Mouse (Mus musculus) MEL (cell line): ENCODE data around the gene Snx18. TPM values are rescaled to one million over a fixed set of nuclear protein-coding genes. Genes with fewer than 3 reads are reported as not detected.

Source experiments
- DNase-seq: peaks from one replicate; pipeline ENCODE4 v3.0.0; 2011; ENCODE audit warnings: low read depth, low spot score
- H3K27ac ChIP-seq: 2 replicates; pipeline ENCODE4 v1.5.1; 2012; ENCODE audit warnings: low read depth, mild to moderate bottlenecking, control low read depth, low read length, moderate library complexity; ENCODE audit not compliant: control insufficient read depth
- H3K27me3 ChIP-seq, 2 experiments: fragments of 150-350 bp in 1 of 2; sonication (generic) in 1 of 2; 2 replicates each; pipeline ENCODE4 v1.6.1; 2012; ENCODE audit warnings: low read length in 2 of 2, mild to moderate bottlenecking in 2 of 2, improper control_type of control experiment in 1 of 2, moderate library complexity in 1 of 2; ENCODE audit not compliant: insufficient read depth in 2 of 2, control insufficient read depth in 1 of 2
- H3K36me3 ChIP-seq, 2 experiments: 2 replicates each; pipeline ENCODE4 v1.6.1; 2012 to 2014; ENCODE audit warnings: low read length in 2 of 2, improper control_type of control experiment in 1 of 2, inconsistent platforms in 1 of 2, mild to moderate bottlenecking in 1 of 2; ENCODE audit not compliant: insufficient read depth in 2 of 2, control insufficient read depth in 1 of 2
- H3K4me1 ChIP-seq, 2 experiments: fragments of 150-350 bp in 1 of 2; sonication (generic) in 1 of 2; 2 replicates each; pipeline ENCODE4 v1.6.1; 2012; ENCODE audit warnings: low read length in 2 of 2, improper control_type of control experiment in 1 of 2, mild to moderate bottlenecking in 1 of 2; ENCODE audit not compliant: insufficient read depth in 2 of 2, control insufficient read depth in 1 of 2
- H3K4me3 ChIP-seq, 2 experiments: fragments of 150-350 bp in 1 of 2; sonication (generic) in 1 of 2; 2 replicates each; pipeline ENCODE4 v1.5.1; 2012; ENCODE audit warnings: low read depth in 2 of 2, low read length in 2 of 2, mild to moderate bottlenecking in 2 of 2, moderate library complexity in 2 of 2, control low read depth in 1 of 2, improper control_type of control experiment in 1 of 2; ENCODE audit not compliant: control insufficient read depth in 1 of 2, insufficient read depth in 1 of 2
- H3K79me2 ChIP-seq: 2 replicates; pipeline ENCODE4 v1.6.1; 2012; ENCODE audit warnings: mild to moderate bottlenecking, low read length, moderate library complexity; ENCODE audit not compliant: control insufficient read depth, poor library complexity, insufficient read depth
- H3K9ac ChIP-seq: 2 replicates; pipeline ENCODE4 v1.6.1; 2012; ENCODE audit warnings: low read depth, mild to moderate bottlenecking, control low read depth, low read length, moderate library complexity; ENCODE audit not compliant: control insufficient read depth, poor library complexity, severe bottlenecking
- H3K9me3 ChIP-seq: fragments of 150-350 bp; sonication (generic); replicated peaks from 2 replicates; pipeline ENCODE4 v1.6.1; 2012; ENCODE audit warnings: mild to moderate bottlenecking, low read length, improper control_type of control experiment, moderate library complexity; ENCODE audit not compliant: insufficient read depth
- BHLHE40 ChIP-seq: IDR thresholded peaks from 2 replicates; pipeline ENCODE4 v1.6.1; 2012; ENCODE audit warnings: low read depth, mild to moderate bottlenecking, inconsistent platforms, low read length, improper control_type of control experiment, borderline replicate concordance
- CHD1 ChIP-seq: IDR thresholded peaks from 2 replicates; pipeline ENCODE4 v1.6.1; 2012; ENCODE audit warnings: low read depth, mild to moderate bottlenecking, inconsistent platforms, low read length, improper control_type of control experiment
- E2F4 ChIP-seq: IDR thresholded peaks from 2 replicates; pipeline ENCODE4 v1.6.1; 2011; ENCODE audit warnings: low read depth, low read length, improper control_type of control experiment, borderline replicate concordance
- ELF1 ChIP-seq: IDR thresholded peaks from 2 replicates; pipeline ENCODE4 v1.6.1; 2014; ENCODE audit warnings: low read depth, mild to moderate bottlenecking, inconsistent platforms, low read length, improper control_type of control experiment, moderate library complexity
- ETS1 ChIP-seq: IDR thresholded peaks from 2 replicates; pipeline ENCODE4 v1.6.1; 2012; ENCODE audit warnings: low read depth, mild to moderate bottlenecking, inconsistent platforms, low read length, improper control_type of control experiment, moderate library complexity
- GABPA ChIP-seq: IDR thresholded peaks from 2 replicates; pipeline ENCODE4 v1.6.1; 2012; ENCODE audit warnings: low read depth, mild to moderate bottlenecking, inconsistent platforms, low read length, improper control_type of control experiment, moderate library complexity
- HCFC1 ChIP-seq: IDR thresholded peaks from 2 replicates; pipeline ENCODE4 v1.6.1; 2012; ENCODE audit warnings: low read depth, mild to moderate bottlenecking, inconsistent platforms, low read length, improper control_type of control experiment, moderate library complexity
- JUND ChIP-seq: IDR thresholded peaks from 2 replicates; pipeline ENCODE4 v1.6.1; 2011; ENCODE audit warnings: low read depth, mild to moderate bottlenecking, improper control_type of control experiment, low read length
- MAZ ChIP-seq: IDR thresholded peaks from 2 replicates; pipeline ENCODE4 v1.6.1; 2012; ENCODE audit warnings: low read depth, mild to moderate bottlenecking, inconsistent platforms, low read length, improper control_type of control experiment
- MEF2A ChIP-seq: IDR thresholded peaks from 2 replicates; pipeline ENCODE4 v1.6.1; 2014; ENCODE audit warnings: low read depth, mild to moderate bottlenecking, inconsistent platforms, low read length, improper control_type of control experiment; ENCODE audit not compliant: poor library complexity, insufficient replicate concordance, severe bottlenecking; ENCODE audit errors: extremely low read depth
- MYC ChIP-seq: IDR thresholded peaks from 2 replicates; pipeline ENCODE4 v1.6.1; 2011; ENCODE audit warnings: low read depth, mild to moderate bottlenecking, low read length, improper control_type of control experiment, moderate library complexity
- NELFE ChIP-seq: IDR thresholded peaks from 2 replicates; pipeline ENCODE4 v1.6.1; 2011; ENCODE audit warnings: low read depth, low read length, improper control_type of control experiment
- SMC3 ChIP-seq: IDR thresholded peaks from 2 replicates; pipeline ENCODE4 v1.6.1; 2011; ENCODE audit warnings: low read depth, low read length, improper control_type of control experiment
- TAL1 ChIP-seq: IDR thresholded peaks from 2 replicates; pipeline ENCODE4 v1.6.1; 2012; ENCODE audit warnings: mild to moderate bottlenecking, inconsistent platforms, low read length, moderate library complexity, mixed read lengths
- TBP ChIP-seq: IDR thresholded peaks from 2 replicates; pipeline ENCODE4 v1.8.0; 2011; ENCODE audit warnings: low read depth, low read length, improper control_type of control experiment
- TCF12 ChIP-seq: IDR thresholded peaks from 2 replicates; pipeline ENCODE4 v1.6.1; 2014; ENCODE audit warnings: low read depth, mild to moderate bottlenecking, inconsistent platforms, low read length, improper control_type of control experiment, moderate library complexity
- UBTF ChIP-seq: IDR thresholded peaks from 2 replicates; pipeline ENCODE4 v1.6.1; 2012; ENCODE audit warnings: low read depth, mild to moderate bottlenecking, inconsistent platforms, low read length, improper control_type of control experiment, moderate library complexity, borderline replicate concordance; ENCODE audit not compliant: insufficient read depth
- USF2 ChIP-seq, 2 experiments: IDR thresholded peaks; 2 replicates each; pipeline ENCODE4 v1.6.1; 2011 to 2012; ENCODE audit warnings: improper control_type of control experiment in 2 of 2, low read length in 2 of 2, borderline replicate concordance in 1 of 2, inconsistent platforms in 1 of 2, low read depth in 1 of 2, mild to moderate bottlenecking in 1 of 2; ENCODE audit not compliant: insufficient read depth in 1 of 2
- ZC3H11A ChIP-seq: IDR thresholded peaks from 2 replicates; pipeline ENCODE4 v1.6.1; 2012; ENCODE audit warnings: low read depth, mild to moderate bottlenecking, inconsistent platforms, low read length, improper control_type of control experiment
- ZNF384 ChIP-seq: IDR thresholded peaks from 2 replicates; pipeline ENCODE4 v1.6.1; 2012; ENCODE audit warnings: low read depth, mild to moderate bottlenecking, inconsistent platforms, low read length, improper control_type of control experiment
- polyA plus RNA-seq, 2 experiments: library from polyadenylated mRNA; stranded (reverse) in 1 of 2; unstranded in 1 of 2; fragments of >175 nt in 1 of 2; fragments of >200 nt in 1 of 2; gene quantifications; 2 replicates each; pipeline versions ENCODE4 v1.2.1 to v1.2.4; 2012; ENCODE audit warnings: low replicate concordance in 2 of 2, low read depth in 1 of 2; ENCODE audit not compliant: insufficient read length in 2 of 2, insufficient read depth in 1 of 2, missing spikeins in 1 of 2
- total RNA-seq: library from RNA; depleted of rRNA; stranded (reverse); fragments of 300-350 nt; gene quantifications from 2 replicates; pipeline ENCODE4 v1.2.3, GENCODE M21; 2012

Snx18 gene
- total and polyA plus RNA-seq, 3 experiments = 7.7 to 8.7 TPM; not detected in 1

DNA sequence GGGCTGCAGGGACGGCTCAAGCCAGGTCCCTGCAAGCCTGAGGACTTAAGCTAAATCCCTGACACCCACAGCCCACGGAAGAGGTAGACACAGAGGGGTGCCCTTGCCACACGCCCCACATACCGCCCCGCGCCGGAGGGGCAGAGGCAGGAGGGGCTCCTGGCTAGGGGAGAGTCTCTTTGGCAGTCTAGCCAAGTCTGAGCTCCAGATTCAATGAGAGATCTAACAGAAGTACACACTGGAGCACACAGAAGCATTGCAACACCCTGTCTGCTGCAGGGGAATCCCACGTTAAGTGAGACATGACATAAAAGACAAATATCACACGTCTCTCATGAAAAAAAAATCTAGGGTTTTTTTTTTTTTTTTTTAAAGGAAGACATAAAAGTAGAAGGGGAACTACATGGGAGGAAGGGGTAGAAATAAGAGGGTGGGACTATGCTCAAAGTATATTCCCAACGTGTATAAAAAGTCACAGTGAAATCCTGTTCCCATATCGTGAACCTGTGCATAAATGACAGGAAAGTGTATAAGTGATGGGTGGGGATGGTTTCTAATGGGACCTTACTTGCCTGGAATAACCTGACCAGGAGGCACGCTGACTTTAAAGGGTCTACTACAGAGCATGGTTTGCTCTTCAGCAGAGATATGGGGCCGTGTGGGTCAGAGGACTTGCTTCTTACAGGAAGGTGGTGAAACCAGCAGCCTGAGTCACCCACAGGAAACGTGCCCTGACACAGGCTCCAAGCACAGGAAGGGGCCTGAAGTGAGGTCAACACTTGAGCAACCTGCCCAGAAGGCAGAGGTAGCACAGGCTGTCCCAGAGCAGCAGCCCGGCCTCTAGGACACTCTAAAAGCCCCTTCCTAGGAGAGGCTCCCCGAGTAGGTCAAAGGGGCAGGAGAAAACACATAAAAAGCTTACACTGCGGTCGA is 17.6 kb downstream of the Snx18 start:
- no peaks in the 10 kb centered on the region for H3K36me3 ChIP-seq
- H3K79me2 ChIP-seq = peaks cover 16% of the 10 kb centered on the region
- no peak overlapping the region for H3K27ac ChIP-seq
- H3K9me3 ChIP-seq = no peaks in the 10 kb centered on the region
- no peak overlapping the region for H3K4me3 ChIP-seq
- H3K9ac ChIP-seq = no peak overlapping the region
- no peaks in the 10 kb centered on the region for H3K4me1 ChIP-seq
- DNase-seq = no peak
- H3K27me3 ChIP-seq = no peaks in the 10 kb centered on the region
- TF ChIP-seq HCFC1 (no peak), TCF12 (no peak), MEF2A (no peak), MAZ (no peak), JUND (no peak), CHD1 (no peak), MYC (no peak), UBTF (no peak), SMC3 (no peak), ETS1 (no peak)

DNA sequence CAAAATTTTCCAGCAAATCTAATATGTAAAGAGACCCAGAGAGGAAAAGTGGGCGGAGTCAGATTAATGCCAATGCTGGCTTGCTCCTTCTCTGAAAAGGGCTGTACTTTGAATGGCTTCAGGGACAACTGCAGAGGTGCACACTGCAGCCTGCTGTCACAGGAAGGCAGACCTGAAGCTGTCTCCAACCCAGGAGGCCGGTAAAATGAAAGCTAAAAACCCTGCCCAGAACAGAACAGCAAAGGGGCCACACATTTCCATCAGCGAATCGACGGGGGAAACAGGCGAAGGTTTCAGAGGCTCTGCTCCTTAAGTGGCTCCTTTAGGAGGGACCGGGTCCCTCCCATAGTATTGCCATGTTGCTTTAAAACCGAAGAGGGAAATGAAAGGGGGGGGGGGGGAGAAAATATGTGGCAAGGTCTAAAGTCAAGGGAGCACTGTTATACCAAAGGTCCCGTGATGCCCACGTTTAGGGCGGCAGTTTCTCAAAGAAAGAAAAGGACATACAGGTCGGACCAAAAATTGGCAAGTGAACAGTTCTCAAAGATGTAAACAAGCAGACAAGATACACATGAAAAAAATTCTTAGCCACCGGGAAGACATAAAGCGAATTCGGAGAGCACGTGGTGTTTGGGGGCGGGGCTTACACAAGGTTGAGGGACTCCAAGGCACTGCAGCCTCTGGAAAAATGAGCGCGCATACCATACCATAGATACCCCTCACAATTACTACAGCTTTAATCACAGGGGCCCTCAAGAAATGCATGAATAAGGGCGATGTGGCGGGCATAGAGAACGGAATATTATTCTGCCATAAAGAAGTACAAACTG is 18.4 kb downstream of the Snx18 start:
- TF ChIP-seq E2F4 (no peak), BHLHE40 (no peak), TCF12 (no peak), TBP (no peak), CHD1 (no peak), MEF2A (no peak), ELF1 (no peak), TAL1 (no peak), SMC3 (no peak), USF2 (IDR thresholded peaks at IDR 0.05; ENCODE audit: borderline replicate concordance in 1 of 2, insufficient read depth in 1 of 2, low read depth in 1 of 2, low read length in 2 of 2) (no peak), ZNF384 (no peak), NELFE (no peak), ZC3H11A (no peak), GABPA (no peak)
- H3K27ac ChIP-seq = no peak overlapping the region
- DNase-seq = no peak
- H3K9ac ChIP-seq = no peak overlapping the region
- H3K9me3 ChIP-seq = no peaks in the 10 kb centered on the region
- no peaks in the 10 kb centered on the region for H3K4me1 ChIP-seq
- no peaks in the 10 kb centered on the region for H3K36me3 ChIP-seq
- peaks cover 13% of the 10 kb centered on the region for H3K79me2 ChIP-seq
- H3K4me3 ChIP-seq = no peak overlapping the region
- H3K27me3 ChIP-seq = no peaks in the 10 kb centered on the region
